Comparison of ENCODE assay signal across 10 mouse cellular contexts in genomic region chr7:101453725-101454124, GRCm38 (mm10). TPM values are rescaled to one million over a fixed set of nuclear protein-coding genes. Genes with fewer than 3 reads are reported as not detected.
DNase-seq lines count a peak whose midpoint lies in the region; ATAC-seq lines count a peak whose summit lies in the region.
"Had no signal": no experiment of that assay in that cellular context is flagged by ENCODE, and none has a peak within 500 bp of the region (broad histone marks: within the 10 kb centered on the region; RNA-seq: fewer than 3 reads in every experiment).

No protein-coding gene starts in this region.

- no peak overlapping the region for H3K9ac ChIP-seq in hindbrain, embryonic 11.5 days (ENCODE audit: low read depth, low read length)
- no peak overlapping the region for H3K9ac ChIP-seq in kidney, embryonic 15.5 days

- ATAC-seq in hindbrain, embryonic 11.5 days (ENCODE audit: low FRiP score), result no peak
- ATAC-seq in kidney, embryonic 15.5 days (replicated peaks; ENCODE audit: low FRiP score), result no peak
- no peak for ATAC-seq in erythroid progenitor cell, adult 5-6 weeks (replicated peaks; ENCODE audit: low FRiP score, poor library complexity, severe bottlenecking)

- H3K4me2 ChIP-seq in hindbrain, embryonic 11.5 days (replicated peaks; ENCODE audit: low read depth, low read length), result no peak overlapping the region
- peak overlapping the region; percentile 94; the same call in 1 of the 2 replicates for H3K4me2 ChIP-seq in kidney, embryonic 15.5 days

- H3K27me3 ChIP-seq in hindbrain, embryonic 10.5 days (ENCODE audit: insufficient read depth, poor library complexity, severe bottlenecking), result peaks cover 77% of the 10 kb centered on the region
- peaks cover 8% of the 10 kb centered on the region for H3K27me3 ChIP-seq in hindbrain, embryonic 11.5 days (ENCODE audit: control insufficient read depth, insufficient read depth, low read length)
- peaks cover 25% of the 10 kb centered on the region for H3K27me3 ChIP-seq in kidney, embryonic 15.5 days
- peaks cover 52% of the 10 kb centered on the region for H3K27me3 ChIP-seq in limb, embryonic 10.5 days (ENCODE audit: low read depth, poor library complexity, severe bottlenecking)

- H3K4me1 ChIP-seq in hindbrain, embryonic 10.5 days (replicated peaks), result peaks cover 60% of the 10 kb centered on the region
- H3K4me1 ChIP-seq in hindbrain, embryonic 11.5 days (replicated peaks; ENCODE audit: control insufficient read depth, insufficient read depth, low read length), result no peaks in the 10 kb centered on the region; the same call in 1 of the 2 replicates
- peaks cover 38% of the 10 kb centered on the region for H3K4me1 ChIP-seq in kidney, embryonic 15.5 days
- H3K4me1 ChIP-seq in limb, embryonic 10.5 days, result peaks cover 17% of the 10 kb centered on the region

- 8% methylated on average over 8 of the region's 8 CpGs for WGBS in hindbrain, embryonic 10.5 days
- WGBS in hindbrain, embryonic 11.5 days, result 11% methylated on average over 8 of the region's 8 CpGs
- 34% methylated on average over 8 of the region's 8 CpGs for WGBS in kidney, embryonic 15.5 days
- 39% methylated on average over 8 of the region's 8 CpGs for WGBS in limb, embryonic 10.5 days

- DNase-seq in hindbrain, embryonic 10.5 days (ENCODE audit: low spot score), result peak; percentile 20
- DNase-seq in hindbrain, embryonic 11.5 days (ENCODE audit: low spot score), result no peak
- peak; percentile 64 for DNase-seq in adrenal gland, postnatal 10 days
- DNase-seq in heart, adult 9 months (ENCODE audit: low spot score in 2 of 2), result peak; percentile 71 to 79
- no peak for DNase-seq in limb, embryonic 10.5 days (ENCODE audit: low spot score)
- no peak for DNase-seq in left cerebral cortex, adult 8-10 months (ENCODE audit: low spot score in 2 of 2)

- no peak overlapping the region; the same call in 1 of the 2 replicates for H3K4me3 ChIP-seq in hindbrain, embryonic 10.5 days
- H3K4me3 ChIP-seq in hindbrain, embryonic 11.5 days (ENCODE audit: low read depth, low read length), result no peak overlapping the region
- H3K4me3 ChIP-seq in kidney, embryonic 15.5 days (replicated peaks), result peak overlapping the region; percentile 54
- H3K4me3 ChIP-seq in limb, embryonic 10.5 days, result no peak overlapping the region

- no peaks in the 10 kb centered on the region for H3K36me3 ChIP-seq in hindbrain, embryonic 10.5 days
- no peaks in the 10 kb centered on the region for H3K36me3 ChIP-seq in hindbrain, embryonic 11.5 days (ENCODE audit: control insufficient read depth, insufficient read depth, low read length)
- H3K36me3 ChIP-seq in kidney, embryonic 15.5 days, result no peaks in the 10 kb centered on the region
- H3K36me3 ChIP-seq in limb, embryonic 10.5 days, result no peaks in the 10 kb centered on the region

- peak overlapping the region; percentile 23 for H3K27ac ChIP-seq in hindbrain, embryonic 10.5 days
- H3K27ac ChIP-seq in hindbrain, embryonic 11.5 days (ENCODE audit: low read depth, low read length), result no peak overlapping the region
- no peak overlapping the region for H3K27ac ChIP-seq in kidney, embryonic 15.5 days
- no peak overlapping the region for H3K27ac ChIP-seq in limb, embryonic 10.5 days

- H3K9me3 ChIP-seq in hindbrain, embryonic 10.5 days, result no peaks in the 10 kb centered on the region
- H3K9me3 ChIP-seq in hindbrain, embryonic 11.5 days (ENCODE audit: control insufficient read depth, low read length), result no peaks in the 10 kb centered on the region
- no peaks in the 10 kb centered on the region for H3K9me3 ChIP-seq in kidney, embryonic 15.5 days (replicated peaks)
- no peaks in the 10 kb centered on the region for H3K9me3 ChIP-seq in limb, embryonic 10.5 days (replicated peaks)

RNA-seq across cellular contexts. Expression of gene Pde2a, which starts 32.2 kb away (rescaled TPM):
- polyA plus RNA-seq in hindbrain, embryonic 10.5 days (2016; fragmentation: Nextera tagmentation; extraction: Ambion mirVana), result 18.3 and 30.3 TPM in 2 replicates
- polyA plus RNA-seq in hindbrain, embryonic 11.5 days (2014; fragmentation: Nextera tagmentation; extraction: Ambion mirVana), result 14.4 and 17.8 TPM in 2 replicates
- total RNA-seq in adrenal gland, postnatal 10 days (2021), result 100 to 1,000 TPM; 113 to 120 TPM
- polyA plus RNA-seq in kidney, embryonic 15.5 days (2015; fragmentation: Nextera tagmentation; extraction: Ambion mirVana), result 37.3 and 39.5 TPM in 2 replicates
- total RNA-seq in erythroid progenitor cell, adult 5-6 weeks (2015; ENCODE audit: low replicate concordance), result 15.9 and 17.2 TPM in 2 replicates
- total RNA-seq in erythroid progenitor cell, adult 5-6 weeks (2017; ENCODE audit: low replicate concordance), result 1.7 and 11.8 TPM in 2 replicates
- polyA plus RNA-seq in limb, embryonic 10.5 days (2016; fragmentation: Nextera tagmentation; extraction: Ambion mirVana), result 9.2 and 9.3 TPM in 2 replicates
- 100 to 1,000 TPM; 370 to 394 (median 377) TPM for total RNA-seq in left cerebral cortex, adult 8-10 months (2022)

RNA-seq across cellular contexts. Expression of gene Gm45837, which starts 43.0 kb away (rescaled TPM):
- polyA plus RNA-seq in hindbrain, embryonic 10.5 days (2016; fragmentation: Nextera tagmentation; extraction: Ambion mirVana), result 0.82 and 1.3 TPM in 2 replicates
- polyA plus RNA-seq in hindbrain, embryonic 11.5 days (2014; fragmentation: Nextera tagmentation; extraction: Ambion mirVana), result 0.99 TPM in 1 of 2 replicates, not detected in the other
- 1 to 10 TPM in 1 of 2 experiments, not detected in 1; 3.7 TPM for total RNA-seq in adrenal gland, postnatal 10 days (2021)
- polyA plus RNA-seq in kidney, embryonic 15.5 days (2015; fragmentation: Nextera tagmentation; extraction: Ambion mirVana), result 0.14 and 0.21 TPM in 2 replicates
- not detected in 2 replicates for total RNA-seq in erythroid progenitor cell, adult 5-6 weeks (2015; ENCODE audit: low replicate concordance)
- 4.2 TPM in 1 of 2 replicates, not detected in the other for total RNA-seq in erythroid progenitor cell, adult 5-6 weeks (2017; ENCODE audit: low replicate concordance)
- 0.06 TPM in 1 of 2 replicates, not detected in the other for polyA plus RNA-seq in limb, embryonic 10.5 days (2016; fragmentation: Nextera tagmentation; extraction: Ambion mirVana)
- total RNA-seq in left cerebral cortex, adult 8-10 months (2022), result 1 to 10 TPM in 2 of 4 experiments, not detected in 2; 1.2 to 1.6 TPM
- total RNA-seq: layer of hippocampus, postnatal 25 days; midbrain, postnatal 0 days had no signal
- polyA plus RNA-seq: midbrain, postnatal 0 days had no signal

Comparison
In these comparisons a context has a peak if more than half of its experiments do, and no peak if none do; other contexts are left out.
1. DNase-seq: peak in hindbrain, embryonic 10.5 days (single experiment), adrenal gland, postnatal 10 days (single experiment) and heart, adult 9 months (2 of 2); none in hindbrain, embryonic 11.5 days (single experiment), limb, embryonic 10.5 days (single experiment) and left cerebral cortex, adult 8-10 months (0 of 2).